Mouse (Mus musculus): ENCODE results near the gene Tbx2. TPM values are rescaled to one million over a fixed set of nuclear protein-coding genes. Genes with fewer than 3 reads are reported as not detected.

Tbx2 gene
- polyA plus RNA-seq, 1 experiment, result 3.5 TPM

DNA sequence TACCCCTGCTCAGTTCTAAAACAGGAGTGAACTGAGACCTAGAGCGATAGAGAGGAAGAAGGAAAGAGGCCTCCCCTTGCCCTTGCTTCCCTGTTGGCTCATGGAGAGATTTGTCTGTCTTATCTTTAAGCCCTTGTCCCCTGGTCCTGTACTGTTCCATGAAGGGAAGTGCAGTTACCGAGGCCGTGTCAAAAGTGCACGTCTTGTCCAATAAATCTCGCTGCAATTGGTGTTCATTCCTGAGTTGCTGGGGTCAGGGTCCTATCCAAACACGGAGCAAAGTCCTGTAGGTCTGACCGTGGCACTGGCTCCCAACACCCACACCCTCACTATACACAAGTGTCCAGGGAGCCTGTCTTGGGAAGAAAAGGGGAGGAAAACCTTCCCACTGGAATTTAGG lies 6.5 kb upstream of the Tbx2 start:
- 91% methylated on average over 7 of the region's 7 CpGs for WGBS
- Histone ChIP-seq H3K27me3 (ENCODE audit: control insufficient read depth, insufficient read depth, low read length) (no peaks in the 10 kb centered on the region; the same call in 1 of the 2 replicates), H3K27ac (ENCODE audit: insufficient read depth, low read length) (no peak overlapping the region), H3K4me1 (ENCODE audit: control insufficient read depth, insufficient read depth, low read length) (no peaks in the 10 kb centered on the region), H3K4me3 (replicated peaks; ENCODE audit: insufficient read depth, low read depth, low read length) (no peak overlapping the region)
- no peak for DNase-seq
- TF ChIP-seq CTCF (IDR thresholded peaks at IDR 0.05; ENCODE audit: borderline replicate concordance, insufficient read depth, low read depth, low read length), result no peak
- no peak for TF ChIP-seq POLR2A (IDR thresholded peaks at IDR 0.05; ENCODE audit: borderline replicate concordance, insufficient read depth, low read length)

DNA sequence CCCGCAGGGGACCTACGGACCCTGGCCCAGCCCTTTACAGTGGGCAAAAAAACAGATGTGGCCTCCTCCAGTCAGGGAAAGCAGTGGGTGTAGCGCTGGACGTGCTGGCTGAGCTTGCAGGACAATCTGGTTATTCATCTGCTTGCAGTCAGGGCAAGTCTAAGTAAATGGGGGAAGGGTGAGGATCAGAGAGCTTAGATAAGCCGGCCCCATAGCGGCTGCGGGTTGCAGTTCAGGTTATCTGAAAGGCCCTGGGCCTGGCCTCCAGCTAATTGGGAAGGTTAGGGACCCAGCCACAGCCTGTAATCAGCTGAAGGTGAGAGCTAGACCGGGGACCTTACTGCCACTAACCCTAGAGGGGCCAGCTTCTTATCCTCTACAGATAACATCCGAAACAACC lies 5.0 kb upstream of the Tbx2 start:
- H3K4me3 ChIP-seq (replicated peaks; ENCODE audit: insufficient read depth, low read depth, low read length), result no peak overlapping the region
- no peak overlapping the region for H3K27ac ChIP-seq (ENCODE audit: insufficient read depth, low read length)
- TF ChIP-seq CTCF (IDR thresholded peaks at IDR 0.05; ENCODE audit: borderline replicate concordance, insufficient read depth, low read depth, low read length), result no peak
- no peak for TF ChIP-seq POLR2A (IDR thresholded peaks at IDR 0.05; ENCODE audit: borderline replicate concordance, insufficient read depth, low read length)
- H3K4me1 ChIP-seq (ENCODE audit: control insufficient read depth, insufficient read depth, low read length), result no peaks in the 10 kb centered on the region
- H3K27me3 ChIP-seq (ENCODE audit: control insufficient read depth, insufficient read depth, low read length), result peaks cover 4% of the 10 kb centered on the region; the same call in 1 of the 2 replicates
- no peak for DNase-seq
- 63% methylated on average over 9 of the region's 9 CpGs for WGBS

DNA sequence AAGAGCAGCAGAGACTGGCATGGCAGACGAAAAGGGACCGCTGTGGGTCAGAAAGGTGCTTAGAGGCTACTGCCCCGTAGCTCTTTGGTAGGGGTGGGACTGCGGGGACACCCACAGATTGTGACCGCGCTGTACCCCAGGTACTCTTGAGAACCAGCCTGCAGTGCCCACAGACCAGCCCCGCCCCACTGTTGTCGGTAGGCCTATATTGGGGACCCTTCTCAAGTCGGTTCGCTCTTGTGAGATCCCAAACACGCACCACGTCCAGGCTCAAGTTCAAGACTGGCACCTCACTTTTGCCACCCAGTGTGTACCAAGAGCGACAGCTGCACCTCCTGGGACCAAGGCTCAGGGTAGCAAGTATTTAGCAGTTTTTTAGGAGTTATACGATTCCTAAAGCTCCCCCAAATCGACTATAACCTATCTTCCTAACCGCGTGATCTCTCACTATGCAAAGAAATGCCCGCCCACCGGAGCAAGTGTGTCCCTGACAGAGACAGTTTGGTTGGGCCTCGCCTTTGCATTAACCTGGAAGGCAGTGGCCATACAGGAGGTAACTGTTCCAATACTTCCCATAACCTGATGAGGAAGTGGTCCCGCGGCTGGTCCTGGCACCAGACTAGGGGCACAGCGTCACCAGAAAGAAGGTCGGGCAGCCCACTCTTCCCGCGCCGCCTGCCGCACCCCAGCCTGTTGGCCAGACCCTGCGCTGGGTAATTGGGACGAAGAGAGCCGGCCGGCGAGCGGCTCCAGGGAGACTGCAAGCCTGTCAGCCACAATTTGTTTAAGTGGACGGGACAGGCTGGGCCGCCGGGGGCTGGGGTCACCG lies 3.4 kb upstream of the Tbx2 start:
- 21% methylated on average over 38 of the region's 38 CpGs for WGBS
- Histone ChIP-seq H3K27ac (ENCODE audit: insufficient read depth, low read length) (no peak overlapping the region), H3K27me3 (ENCODE audit: control insufficient read depth, insufficient read depth, low read length) (peaks cover 16% of the 10 kb centered on the region; the same call in 1 of the 2 replicates), H3K4me1 (ENCODE audit: control insufficient read depth, insufficient read depth, low read length) (no peaks in the 10 kb centered on the region), H3K4me3 (replicated peaks; ENCODE audit: insufficient read depth, low read depth, low read length) (no peak overlapping the region)
- TF ChIP-seq CTCF (IDR thresholded peaks at IDR 0.05; ENCODE audit: borderline replicate concordance, insufficient read depth, low read depth, low read length) (no peak), POLR2A (IDR thresholded peaks at IDR 0.05; ENCODE audit: borderline replicate concordance, insufficient read depth, low read length) (no peak)
- DNase-seq, result no peak

DNA sequence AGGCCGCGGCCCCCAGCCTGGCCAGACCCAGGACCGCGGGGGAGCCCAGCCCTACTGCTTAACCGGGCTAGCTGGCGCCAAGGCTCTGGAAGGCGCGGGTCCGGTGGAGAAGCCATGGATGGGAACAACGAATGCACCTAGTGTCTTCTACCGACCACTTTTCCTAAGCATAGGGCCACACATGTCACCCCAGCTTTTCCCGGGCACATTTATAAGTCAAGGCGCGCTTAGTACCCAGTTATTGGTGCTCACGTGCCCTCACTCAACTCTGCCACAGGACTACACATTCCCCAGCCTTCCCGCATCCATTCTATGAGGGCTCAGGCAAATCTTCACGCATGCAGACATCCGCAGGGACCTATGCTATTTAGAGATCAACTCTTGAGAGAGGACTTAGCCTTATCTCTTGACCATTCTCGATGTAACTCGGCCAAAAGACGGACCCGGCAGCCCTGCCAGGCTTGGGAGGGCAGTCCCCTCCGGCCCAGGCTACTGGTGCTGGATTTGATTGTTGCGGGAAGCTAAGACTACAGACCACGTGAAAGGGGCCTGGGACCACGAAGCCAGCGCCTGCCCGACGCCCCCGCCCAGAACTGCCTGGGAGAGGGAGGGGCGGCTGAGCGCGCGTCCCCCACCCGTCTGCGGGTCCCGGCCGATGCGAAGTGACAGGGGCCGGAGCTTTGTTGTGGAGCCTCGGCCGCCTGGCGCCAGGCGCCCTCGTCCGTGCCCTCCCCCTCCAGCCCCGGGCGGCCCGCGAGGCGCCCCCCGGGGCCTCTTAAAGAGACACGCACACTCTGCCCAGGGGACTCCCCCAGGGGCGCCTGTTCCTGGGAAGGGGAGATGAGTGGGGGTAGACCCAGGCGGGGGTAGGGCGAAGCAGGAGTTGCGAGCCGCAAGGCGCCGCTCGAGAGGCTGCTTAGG lies 2.6 kb upstream of the Tbx2 start:
- no peak overlapping the region for H3K4me3 ChIP-seq (replicated peaks; ENCODE audit: insufficient read depth, low read depth, low read length)
- no peak overlapping the region for H3K27ac ChIP-seq (ENCODE audit: insufficient read depth, low read length)
- TF ChIP-seq POLR2A (IDR thresholded peaks at IDR 0.05; ENCODE audit: borderline replicate concordance, insufficient read depth, low read length) (no peak), CTCF (IDR thresholded peaks at IDR 0.05; ENCODE audit: borderline replicate concordance, insufficient read depth, low read depth, low read length) (no peak)
- DNase-seq, result no peak
- WGBS, result 3% methylated on average over 55 of the region's 61 CpGs
- no peaks in the 10 kb centered on the region for H3K4me1 ChIP-seq (ENCODE audit: control insufficient read depth, insufficient read depth, low read length)
- H3K27me3 ChIP-seq (ENCODE audit: control insufficient read depth, insufficient read depth, low read length), result peaks cover 21% of the 10 kb centered on the region; the same call in 1 of the 2 replicates

DNA sequence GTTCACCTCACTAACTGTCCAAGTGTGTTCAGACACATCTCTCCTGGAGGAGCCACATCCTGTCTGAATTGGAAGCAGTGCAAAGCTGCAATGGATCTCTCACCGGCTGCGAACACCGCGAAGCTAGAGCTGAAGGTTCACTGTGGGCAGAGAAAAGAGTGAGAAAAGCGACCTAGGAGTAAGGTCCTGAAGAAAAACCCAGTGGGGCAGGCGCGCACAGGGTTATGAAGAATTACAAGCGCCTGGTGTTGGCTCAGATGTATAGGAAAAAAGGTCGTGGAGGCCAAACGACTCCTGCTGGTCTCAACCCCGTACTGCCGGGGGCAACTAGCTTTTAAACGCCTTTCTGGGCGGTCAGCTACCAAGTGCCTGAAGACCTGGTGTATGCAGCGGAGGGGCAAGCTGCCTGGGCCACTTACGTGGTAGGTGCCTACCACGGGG lies 1.4 kb upstream of the Tbx2 start:
- 10% methylated on average over 17 of the region's 17 CpGs for WGBS
- TF ChIP-seq CTCF (IDR thresholded peaks at IDR 0.05; ENCODE audit: borderline replicate concordance, insufficient read depth, low read depth, low read length) (no peak), POLR2A (IDR thresholded peaks at IDR 0.05; ENCODE audit: borderline replicate concordance, insufficient read depth, low read length) (no peak)
- H3K27ac ChIP-seq (ENCODE audit: insufficient read depth, low read length), result no peak overlapping the region
- DNase-seq, result no peak
- peaks cover 22% of the 10 kb centered on the region; the same call in 1 of the 2 replicates for H3K27me3 ChIP-seq (ENCODE audit: control insufficient read depth, insufficient read depth, low read length)
- no peaks in the 10 kb centered on the region for H3K4me1 ChIP-seq (ENCODE audit: control insufficient read depth, insufficient read depth, low read length)
- H3K4me3 ChIP-seq (replicated peaks; ENCODE audit: insufficient read depth, low read depth, low read length), result no peak overlapping the region

DNA sequence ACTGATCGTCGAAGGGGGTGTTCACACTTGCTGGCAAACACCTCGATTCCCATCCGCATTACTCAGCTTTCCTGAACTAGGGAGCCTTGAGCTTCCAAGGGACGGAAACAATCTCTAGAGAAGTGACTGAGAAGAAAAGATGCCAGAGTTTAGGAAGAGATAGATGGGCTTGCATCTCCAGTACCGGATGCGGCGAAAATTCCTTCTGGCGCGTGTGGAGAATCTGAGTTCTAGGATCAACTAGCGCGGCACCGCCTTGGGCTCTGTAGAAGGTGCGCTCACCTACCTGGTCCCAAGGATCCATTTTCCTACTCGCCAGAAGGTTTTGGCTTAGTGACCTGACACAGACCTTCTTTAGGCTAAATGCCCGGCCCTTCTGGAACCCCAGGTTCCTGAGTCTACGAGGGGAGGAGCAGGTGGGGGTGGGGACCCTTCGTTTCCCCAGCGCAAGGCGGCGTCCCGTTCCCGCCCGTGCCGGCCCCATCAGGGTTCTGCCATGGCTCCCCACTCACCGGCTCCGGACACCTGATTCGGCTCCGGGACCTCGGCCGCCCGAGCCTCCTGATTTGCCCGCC lies 608 bp upstream of the Tbx2 start:
- no peak for DNase-seq
- Histone ChIP-seq H3K27me3 (ENCODE audit: control insufficient read depth, insufficient read depth, low read length) (peaks cover 28% of the 10 kb centered on the region; the same call in 1 of the 2 replicates), H3K4me1 (ENCODE audit: control insufficient read depth, insufficient read depth, low read length) (no peaks in the 10 kb centered on the region), H3K27ac (ENCODE audit: insufficient read depth, low read length) (no peak overlapping the region), H3K4me3 (replicated peaks; ENCODE audit: insufficient read depth, low read depth, low read length) (no peak overlapping the region)
- TF ChIP-seq CTCF (IDR thresholded peaks at IDR 0.05; ENCODE audit: borderline replicate concordance, insufficient read depth, low read depth, low read length) (no peak), POLR2A (IDR thresholded peaks at IDR 0.05; ENCODE audit: borderline replicate concordance, insufficient read depth, low read length) (no peak)
- 3% methylated on average over 33 of the region's 33 CpGs for WGBS

DNA sequence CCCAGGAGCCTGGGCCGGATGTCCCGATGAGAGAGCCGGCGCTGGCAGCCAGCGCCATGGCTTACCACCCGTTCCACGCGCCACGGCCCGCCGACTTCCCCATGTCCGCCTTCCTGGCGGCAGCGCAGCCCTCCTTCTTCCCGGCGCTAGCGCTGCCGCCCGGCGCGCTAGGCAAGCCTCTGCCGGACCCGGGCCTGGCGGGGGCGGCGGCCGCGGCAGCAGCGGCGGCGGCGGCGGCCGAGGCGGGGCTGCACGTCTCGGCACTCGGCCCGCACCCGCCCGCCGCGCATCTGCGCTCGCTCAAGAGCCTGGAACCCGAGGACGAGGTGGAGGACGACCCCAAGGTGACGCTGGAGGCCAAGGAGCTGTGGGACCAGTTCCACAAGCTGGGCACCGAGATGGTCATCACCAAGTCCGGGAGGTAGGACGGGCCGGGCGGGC lies 750 bp downstream of the Tbx2 start:
- WGBS, result 2% methylated on average over 52 of the region's 54 CpGs
- TF ChIP-seq CTCF (IDR thresholded peaks at IDR 0.05; ENCODE audit: borderline replicate concordance, insufficient read depth, low read depth, low read length) (no peak), POLR2A (IDR thresholded peaks at IDR 0.05; ENCODE audit: borderline replicate concordance, insufficient read depth, low read length) (no peak)
- no peak overlapping the region for H3K4me3 ChIP-seq (replicated peaks; ENCODE audit: insufficient read depth, low read depth, low read length)

More for the DNA sequence above, 750 bp downstream of the Tbx2 start:
- no peak for DNase-seq
- Histone ChIP-seq H3K4me1 (ENCODE audit: control insufficient read depth, insufficient read depth, low read length) (peaks cover 3% of the 10 kb centered on the region; the same call in 1 of the 2 replicates), H3K27ac (ENCODE audit: insufficient read depth, low read length) (no peak overlapping the region), H3K27me3 (ENCODE audit: control insufficient read depth, insufficient read depth, low read length) (peaks cover 34% of the 10 kb centered on the region; the same call in 1 of the 2 replicates)

All from cerebellum, adult 2 months (tissue).